Mouse (Mus musculus) gastrocnemius, postnatal 4 days (tissue): ENCODE data around the gene Cav3. TPM values are rescaled to one million over a fixed set of nuclear protein-coding genes. Genes with fewer than 3 reads are reported as not detected.

ENCODE experiments used
- DNase-seq, 2 experiments: peaks; one replicate each; pipeline ENCODE4 v3.0.0; 2021 to 2022; ENCODE audit warnings: low spot score in 2 of 2, mixed read lengths in 2 of 2
- long read RNA-seq, 2 experiments: library from polyadenylated mRNA; stranded (forward); transcript quantifications; one replicate each; pipeline ENCODE4 v2.0.0; 2021
- total RNA-seq, 2 experiments: library from RNA; stranded (reverse); gene quantifications; 2 replicates each; pipeline ENCODE4 v1.2.3; 2021

The Cav3 gene
- 100 to 1,000 TPM; 243 to 287 TPM for total RNA-seq
- long read RNA-seq, experiment 1, transcript Cav3-201 (2 exons, 1,157 nt) = major isoform, 186 of 189 reads
- long read RNA-seq, experiment 1, partial matches to known transcripts = 3 of 189 reads
- long read RNA-seq, experiment 1, other reads (novel, unspliced or antisense) = 0 of 189 reads
- long read RNA-seq, experiment 2, transcript Cav3-201 (2 exons, 1,157 nt) = major isoform, 155 of 160 reads
- long read RNA-seq, experiment 2, partial matches to known transcripts = 5 of 160 reads
- long read RNA-seq, experiment 2, other reads (novel, unspliced or antisense) = 0 of 160 reads

- DNase-seq = peak; percentile 31 to 59
These were observed at the start of gene Cav3 for GRCm38 (mm10) chr6:112459341-112459749. TSS of gene Cav3 (plus strand) at chr6:112459505.

- no peak for DNase-seq
These were observed 40.0 kb upstream of the Cav3 start for GRCm38 (mm10) chr6:112419333-112419732.

- no peak for DNase-seq
These were observed 38.4 kb upstream of the Cav3 start for GRCm38 (mm10) chr6:112420883-112421282.

GRCm38 (mm10) chr6:112423746-112424501 is 35.4 kb upstream of the Cav3 start:
- DNase-seq = peak in 1 of 2 experiments; percentile 32

GRCm38 (mm10) chr6:112426018-112426732 is 33.1 kb upstream of the Cav3 start:
- no peak for DNase-seq

GRCm38 (mm10) chr6:112445675-112446074 is 13.6 kb upstream of the Cav3 start:
- no peak for DNase-seq

- DNase-seq = no peak
These were observed 2.2 kb downstream of the Cav3 start for GRCm38 (mm10) chr6:112461459-112461858.

- no peak for DNase-seq
These were observed 4.0 kb downstream of the Cav3 start for GRCm38 (mm10) chr6:112463331-112463730.

- DNase-seq = no peak
These were observed 6.1 kb downstream of the Cav3 start for GRCm38 (mm10) chr6:112465441-112465840.

GRCm38 (mm10) chr6:112466001-112466400 is 6.7 kb downstream of the Cav3 start:
- no peak for DNase-seq

- no peak for DNase-seq
These were observed 12.3 kb downstream of the Cav3 start for GRCm38 (mm10) chr6:112471644-112472043.

GRCm38 (mm10) chr6:112479861-112480260 is 20.6 kb downstream of the Cav3 start:
- DNase-seq = no peak

GRCm38 (mm10) chr6:112484316-112484715 is 25.0 kb downstream of the Cav3 start:
- no peak for DNase-seq

GRCm38 (mm10) chr6:112487993-112488392 is 28.7 kb downstream of the Cav3 start:
- DNase-seq = no peak

GRCm38 (mm10) chr6:112488821-112489180 is 29.5 kb downstream of the Cav3 start:
- no peak for DNase-seq

- peak in 1 of 2 experiments; percentile 28 for DNase-seq
These were observed 30.0 kb downstream of the Cav3 start for GRCm38 (mm10) chr6:112489181-112489909.

GRCm38 (mm10) chr6:112489910-112490559 is 30.7 kb downstream of the Cav3 start, which contains the start of gene Oxtr:
TSS of gene Oxtr (minus strand) at chr6:112489943.
- DNase-seq = no peak

GRCm38 (mm10) chr6:112490625-112491242 is 31.4 kb downstream of the Cav3 start:
- DNase-seq = peak; percentile 78 to 82

- no peak for DNase-seq
These were observed 32.2 kb downstream of the Cav3 start for GRCm38 (mm10) chr6:112491521-112491920.

GRCm38 (mm10) chr6:112492656-112493055 is 33.4 kb downstream of the Cav3 start:
- DNase-seq = no peak
